Mouse (Mus musculus): ENCODE data around the gene Fam169b.

Gene Fam169b

DNA sequence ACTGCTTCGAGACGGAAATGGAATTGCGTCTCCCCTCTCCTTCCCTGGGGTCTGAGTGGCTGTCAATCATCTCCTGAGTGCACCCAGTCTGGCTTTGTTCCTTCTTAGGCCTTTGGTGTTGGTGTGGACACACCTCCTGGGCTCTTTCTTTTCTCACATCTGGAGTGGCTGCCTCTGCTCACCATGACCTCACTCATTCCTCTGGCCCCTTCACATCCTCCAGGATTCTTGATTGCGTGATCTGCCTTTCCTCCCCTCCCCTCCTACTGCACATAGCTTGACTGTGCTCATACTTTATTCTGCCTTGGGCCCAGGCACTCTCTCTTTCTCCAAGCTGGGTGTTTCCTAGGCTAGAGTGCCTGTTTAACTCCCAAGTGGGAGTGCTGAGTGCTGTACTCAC, 41.4 kb downstream of the Fam169b start:
- in situ Hi-C loops (cut with MseI, MboI): loop anchor here (25.0 kb wide), 1 partner anchor 528 kb away; no protein-coding TSS in a partner anchor

- in situ Hi-C loops (cut with MseI, MboI): loop anchor here (25.0 kb wide), 1 partner anchor 531 kb away; no protein-coding TSS in a partner anchor
These were observed 44.6 kb downstream of the Fam169b start for GRCm38 (mm10) chr7:68318006-68318788.

GRCm38 (mm10) chr7:68318979-68319378, 45.3 kb downstream of the Fam169b start:
- in situ Hi-C loops (cut with MseI, MboI): loop anchor here (25.0 kb wide), 1 partner anchor 532 kb away; no protein-coding TSS in a partner anchor

DNA sequence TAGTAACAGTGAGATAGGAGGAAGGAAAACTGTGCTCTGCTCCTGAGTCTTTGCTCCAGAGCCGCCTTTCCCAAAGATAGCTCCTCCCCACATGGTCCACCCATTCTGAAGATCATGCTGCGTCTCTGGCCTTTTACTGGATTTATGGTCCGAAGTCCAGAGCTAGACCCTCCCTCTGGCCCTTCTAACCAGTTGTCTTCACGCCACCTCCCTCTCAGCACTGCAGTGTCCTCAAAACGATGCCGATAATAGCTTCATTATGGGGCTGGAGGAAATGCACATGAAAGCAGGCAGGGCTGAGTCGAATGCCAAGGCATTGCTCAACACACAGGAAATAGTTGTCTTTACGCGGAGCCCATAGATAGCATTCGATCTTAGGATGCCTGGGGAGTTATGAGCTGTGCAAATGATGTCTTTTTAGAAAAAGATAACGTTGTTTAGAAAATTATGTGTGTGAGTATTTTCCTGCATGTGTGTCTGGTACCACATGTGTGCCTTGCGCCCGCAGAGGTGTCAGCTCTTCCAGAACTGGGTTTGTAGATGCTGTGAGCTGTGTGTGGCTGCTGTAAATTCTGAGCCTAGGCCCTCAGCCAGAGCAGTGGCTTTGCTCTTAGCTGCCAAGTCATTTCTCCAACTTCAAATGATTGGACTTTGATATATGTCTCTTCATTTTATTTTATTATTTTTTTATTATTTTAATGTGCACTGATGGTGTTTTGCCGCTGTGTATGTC, 46.6 kb downstream of the Fam169b start:
- in situ Hi-C loops (cut with MseI, MboI): loop anchor here (25.0 kb wide), 1 partner anchor 533 kb away; no protein-coding TSS in a partner anchor

DNA sequence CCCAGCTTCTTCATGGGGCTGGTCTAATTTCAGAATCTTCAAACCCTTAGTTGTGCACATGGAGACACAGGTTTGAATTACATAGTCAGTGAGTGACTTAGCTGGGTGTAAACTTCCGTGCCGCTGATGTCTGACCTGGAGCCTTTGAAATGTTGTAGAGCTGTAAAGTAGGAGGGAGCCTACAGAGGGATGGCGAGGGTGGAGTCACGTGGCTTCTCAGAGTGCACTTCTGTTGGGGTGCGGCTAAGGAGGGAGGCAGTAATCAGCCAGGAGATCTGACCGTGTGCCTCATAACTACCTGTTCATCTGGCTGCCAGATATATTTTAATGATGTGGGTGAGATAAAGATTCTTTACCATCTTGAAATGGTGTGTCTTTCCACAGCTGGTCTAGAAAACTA, 49.4 kb downstream of the Fam169b start:
- in situ Hi-C loops (cut with MseI, MboI): loop anchor here (25.0 kb wide), 1 partner anchor 536 kb away; no protein-coding TSS in a partner anchor

GRCm38 (mm10) chr7:68326190-68326722, 52.6 kb downstream of the Fam169b start:
- in situ Hi-C loops (cut with MseI, MboI): no loop called here

- in situ Hi-C loops (cut with MseI, MboI): no loop called here
These were observed 55.4 kb downstream of the Fam169b start for GRCm38 (mm10) chr7:68329000-68329399.

DNA sequence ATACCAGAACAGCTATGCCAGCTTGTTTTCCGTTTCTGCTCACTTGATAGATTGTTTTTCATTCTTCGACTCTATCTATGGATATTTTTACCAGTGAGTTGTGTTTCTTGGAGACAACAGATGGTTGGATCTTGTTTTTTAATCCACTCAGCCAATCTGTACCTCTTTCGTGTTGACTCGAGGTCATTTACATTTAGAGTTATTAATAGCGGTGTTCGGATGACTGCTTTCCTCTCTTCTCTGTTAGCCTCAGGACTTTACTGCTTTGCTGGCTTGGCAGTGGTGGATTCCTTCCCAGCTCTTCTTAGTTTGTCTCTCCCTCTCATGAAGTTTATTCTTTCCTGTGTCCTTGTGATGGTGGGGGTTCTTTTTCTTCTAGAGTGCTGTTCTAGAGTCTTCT, 59.2 kb downstream of the Fam169b start:
- in situ Hi-C loops (cut with MseI, MboI): no loop called here

DNA sequence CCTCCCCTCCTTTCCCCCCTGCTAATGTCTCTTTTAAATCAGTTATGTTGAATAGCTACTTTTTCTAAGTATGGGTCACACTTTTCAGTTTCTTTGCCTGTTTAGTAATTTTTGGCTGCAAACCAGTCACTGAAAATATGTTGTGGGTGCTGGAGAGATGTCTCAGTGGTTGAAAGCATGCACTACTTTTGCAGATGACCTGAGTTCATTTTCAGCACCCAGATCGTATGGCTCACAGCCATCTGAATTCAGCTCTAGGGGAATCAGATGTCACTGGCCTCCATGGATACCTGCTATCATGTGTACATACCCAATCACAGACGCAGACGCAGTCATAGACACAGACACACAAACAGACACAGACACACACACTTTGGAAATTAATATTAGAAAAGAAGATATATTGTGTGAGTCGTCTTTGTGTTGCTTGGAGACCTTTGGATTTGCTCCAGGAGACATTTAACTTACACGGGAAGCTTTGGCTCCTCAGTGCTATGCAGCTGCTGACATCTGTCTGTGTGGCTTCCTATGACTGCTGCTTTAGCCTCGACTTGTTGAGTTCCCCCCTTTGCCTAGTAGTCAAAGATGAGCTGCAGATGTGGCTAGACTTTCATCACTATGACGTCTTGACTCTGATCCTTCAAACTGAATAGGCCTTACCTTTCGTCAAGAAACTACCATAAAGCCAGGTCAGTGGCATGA, 63.6 kb downstream of the Fam169b start:
- in situ Hi-C loops (cut with MseI, MboI): no loop called here

- in situ Hi-C loops (cut with MseI, MboI): no loop called here
These were observed 65.0 kb downstream of the Fam169b start for GRCm38 (mm10) chr7:68338680-68339079.

GRCm38 (mm10) chr7:68344561-68344960, 70.9 kb downstream of the Fam169b start:
- in situ Hi-C loops (cut with MseI, MboI): no loop called here

DNA sequence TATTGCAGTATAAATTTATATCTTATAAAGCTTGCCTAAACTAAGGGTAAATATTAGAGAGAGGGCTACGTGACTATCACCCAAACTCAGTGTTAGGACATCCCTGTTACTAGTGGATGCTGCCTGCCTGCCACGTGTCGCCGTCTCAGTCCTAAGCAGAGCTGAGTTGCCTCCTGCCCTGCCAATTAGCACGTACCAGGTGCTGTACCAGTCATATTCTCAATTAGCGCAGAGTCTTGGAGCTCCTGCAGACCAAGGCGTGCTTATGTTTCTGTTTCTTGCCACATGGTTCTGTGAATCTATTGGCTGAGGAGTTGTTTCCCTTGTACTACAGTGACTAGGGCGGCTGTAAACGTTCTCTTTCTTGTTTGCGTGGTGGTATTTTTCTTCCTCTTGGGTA, 72.3 kb downstream of the Fam169b start:
- in situ Hi-C loops (cut with MseI, MboI): no loop called here

- in situ Hi-C loops (cut with MseI, MboI): no loop called here
These were observed 81.9 kb downstream of the Fam169b start for GRCm38 (mm10) chr7:68355325-68356076.

DNA sequence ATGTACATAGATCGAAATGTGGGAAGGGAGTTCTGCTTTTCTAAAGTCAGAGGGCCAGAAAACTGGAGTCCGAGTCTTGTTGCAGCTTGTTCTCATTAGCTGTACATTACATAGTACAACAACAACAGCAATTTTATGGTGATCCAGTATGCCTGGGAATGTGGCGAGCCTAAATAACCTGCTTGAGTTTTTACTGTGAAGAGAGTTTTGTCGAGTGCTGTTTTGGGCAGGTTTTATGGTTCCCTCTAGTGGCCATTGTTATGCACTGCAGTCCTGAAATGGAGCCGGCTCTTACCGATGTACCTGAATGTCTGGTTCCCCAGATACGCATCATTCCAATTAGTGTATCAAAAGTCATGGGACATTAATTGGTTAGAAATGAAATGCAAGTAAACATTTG, 83.8 kb downstream of the Fam169b start:
- in situ Hi-C loops (cut with MseI, MboI): no loop called here

- in situ Hi-C loops (cut with MseI, MboI): no loop called here
These were observed 89.0 kb downstream of the Fam169b start for GRCm38 (mm10) chr7:68362609-68363008.

DNA sequence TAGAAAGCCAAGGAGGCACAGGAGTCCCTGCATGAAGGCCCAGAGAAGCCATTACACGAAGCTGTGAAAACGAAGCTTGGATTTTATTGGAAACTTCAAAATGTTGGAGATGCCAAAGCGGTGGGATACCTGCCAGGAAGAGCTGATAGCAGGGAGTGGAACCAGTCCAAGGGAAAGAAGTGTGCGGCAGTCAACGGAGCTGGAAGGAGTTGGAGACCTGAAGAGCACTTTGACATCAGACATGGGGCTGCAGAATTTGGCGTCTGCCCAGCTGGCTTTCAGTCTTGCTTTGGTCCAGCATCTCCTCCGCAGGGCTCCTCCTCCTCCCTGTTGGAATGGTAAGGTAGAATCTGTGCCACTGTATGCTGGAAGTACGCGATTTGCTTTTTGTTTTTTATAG, 92.1 kb downstream of the Fam169b start:
- in situ Hi-C loops (cut with MseI, MboI): no loop called here

DNA sequence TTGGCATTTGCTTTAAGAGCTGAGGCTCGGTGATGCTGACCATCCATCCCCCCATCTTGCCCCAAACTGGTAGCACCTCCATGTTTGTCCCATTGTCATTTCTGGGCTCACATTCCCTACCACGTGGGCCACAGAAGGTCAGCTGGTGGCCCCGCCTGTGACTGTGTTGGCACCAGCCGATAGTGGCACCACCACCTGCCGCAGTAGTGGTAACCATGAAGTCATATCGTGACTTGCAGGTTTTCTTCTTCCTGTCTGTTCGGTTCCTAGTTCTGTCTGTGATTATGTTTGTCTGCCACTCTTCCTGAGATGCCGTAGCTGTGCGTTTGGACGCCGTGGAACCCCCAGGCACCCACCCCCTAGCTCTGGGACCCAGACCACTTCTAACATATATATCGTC, 95.3 kb downstream of the Fam169b start:
- in situ Hi-C loops (cut with MseI, MboI): no loop called here

- in situ Hi-C loops (cut with MseI, MboI): loop anchor here in 1 of 2 experiments (5.0 kb wide), 1 partner anchor 113 kb away; no protein-coding TSS in a partner anchor
These were observed 96.1 kb downstream of the Fam169b start for GRCm38 (mm10) chr7:68369694-68370093.

GRCm38 (mm10) chr7:68374109-68374857, 100.6 kb downstream of the Fam169b start:
- in situ Hi-C loops (cut with MseI, MboI): loop anchor here in 1 of 2 experiments (5.0 kb wide), 1 partner anchor 108 kb away; no protein-coding TSS in a partner anchor

GRCm38 (mm10) chr7:68382187-68382586, 108.5 kb downstream of the Fam169b start:
- in situ Hi-C loops (cut with MseI, MboI): loop anchor here (10.0 to 25.0 kb wide), 2 partner anchors 453 to 455 kb away; no protein-coding TSS in a partner anchor

Measured in mouse trophoblast stem cell (cell line).